Mouse (Mus musculus) liver, adult (tissue): ENCODE data around the gene Sh3bp4.

ENCODE experiments used
- GATA4 ChIP-seq: IDR thresholded peaks from 2 replicates; pipeline ENCODE4 v1.6.1; 2014; ENCODE audit warnings: mild to moderate bottlenecking, low read length; ENCODE audit not compliant: insufficient replicate concordance

Sh3bp4 gene

DNA sequence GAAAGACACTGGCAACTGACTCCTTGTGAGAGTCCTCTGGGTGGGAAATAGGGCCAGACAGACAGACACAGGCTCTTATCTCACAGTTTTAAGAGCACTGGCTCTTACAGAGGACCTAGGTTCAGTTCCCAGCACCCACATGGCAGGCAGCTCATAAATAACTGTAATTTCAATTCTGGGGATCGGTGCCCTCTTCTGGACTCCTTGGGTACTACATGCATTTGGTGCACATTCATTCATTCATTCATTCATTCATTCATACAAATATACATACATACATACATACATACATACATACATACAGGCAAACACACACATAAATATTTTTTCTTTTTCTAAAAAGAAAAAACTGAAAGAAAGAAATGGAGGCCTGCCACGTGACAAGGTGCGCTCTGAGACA is 56.9 kb downstream of the Sh3bp4 start:
- TF ChIP-seq GATA4 = no peak

DNA sequence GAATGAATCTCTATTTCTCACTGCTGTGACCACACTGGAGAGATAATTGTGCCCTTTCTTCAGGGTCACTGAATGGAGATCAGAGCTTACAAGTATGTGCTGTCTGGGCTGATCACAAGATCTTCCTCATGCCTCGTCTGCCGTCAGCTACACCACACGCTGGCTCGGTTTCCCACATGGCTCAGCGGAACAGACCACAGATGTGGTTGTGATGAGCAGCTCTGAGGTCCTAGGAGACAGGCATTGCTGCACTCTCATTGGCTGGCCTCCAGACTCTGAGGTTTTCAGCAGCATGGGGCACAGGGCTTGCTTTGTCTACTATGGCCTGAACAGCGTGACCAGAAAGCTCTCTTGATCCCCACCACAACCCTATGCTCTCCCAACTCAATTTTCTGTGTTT is 60.2 kb downstream of the Sh3bp4 start:
- TF ChIP-seq GATA4 = no peak

DNA sequence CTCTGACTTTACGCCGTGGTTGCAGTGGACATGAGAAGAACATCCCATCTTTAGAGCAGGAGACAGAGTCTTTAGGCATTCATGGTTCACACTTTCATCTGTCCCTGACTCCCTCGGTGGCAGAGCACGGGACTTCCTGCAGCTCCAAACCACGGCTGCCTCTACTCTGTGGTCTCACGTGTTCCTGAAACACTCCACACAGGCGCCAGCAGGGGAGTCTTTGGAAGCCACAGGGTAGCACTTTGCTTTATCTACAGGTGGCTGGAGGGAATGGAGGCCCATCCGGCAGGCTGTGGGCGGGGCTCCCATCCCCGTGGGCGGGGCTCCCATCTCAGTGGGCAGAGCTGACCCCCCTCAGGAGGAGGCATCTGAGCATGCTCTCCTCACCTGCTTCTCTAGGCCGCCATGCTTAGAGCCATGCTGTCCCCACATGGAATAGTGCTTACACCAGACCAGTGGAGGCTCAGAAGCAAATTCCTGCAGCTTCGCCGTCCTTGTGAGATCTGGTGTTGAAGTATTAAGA is 60.9 kb downstream of the Sh3bp4 start:
- no peak for TF ChIP-seq GATA4

DNA sequence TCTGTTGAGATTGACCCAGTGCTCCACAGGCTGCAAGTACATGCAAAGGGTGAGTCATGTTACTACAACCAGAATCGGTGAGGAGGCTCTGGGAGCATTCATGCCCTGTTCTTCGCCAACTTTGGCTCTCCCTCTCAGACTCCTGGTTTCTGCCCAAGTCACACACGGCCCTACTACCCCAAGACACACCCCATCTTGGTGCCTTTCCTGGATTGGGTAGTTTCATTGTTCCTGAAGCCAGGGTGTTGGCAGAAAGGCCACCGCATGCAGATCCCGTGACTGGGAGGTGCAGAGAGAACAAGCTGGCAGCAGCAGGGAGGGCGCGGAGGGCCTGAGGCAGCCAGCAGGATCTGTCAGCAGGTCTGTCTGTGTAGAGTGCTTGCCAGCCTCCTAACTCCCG is 61.5 kb downstream of the Sh3bp4 start:
- TF ChIP-seq GATA4 = no peak

DNA sequence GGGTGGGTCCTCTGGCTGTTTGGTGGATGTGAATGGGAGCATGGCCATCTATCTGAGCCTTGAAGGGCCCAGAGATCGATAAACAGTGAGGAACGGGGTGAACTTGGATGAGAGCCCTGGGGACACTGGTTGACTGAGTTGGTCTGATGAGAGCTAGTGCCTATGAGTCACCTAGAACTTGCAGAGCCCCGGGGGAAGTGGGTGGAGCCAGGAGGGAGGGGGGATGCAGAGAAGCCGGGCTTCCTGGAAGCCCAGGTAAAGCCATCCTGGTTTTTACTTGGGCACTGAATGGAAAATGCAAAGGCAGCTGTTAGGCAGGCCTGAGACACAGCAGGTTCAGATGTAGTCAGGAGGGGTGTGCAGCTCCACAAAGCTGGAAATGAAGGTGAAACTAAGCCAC is 63.1 kb downstream of the Sh3bp4 start:
- TF ChIP-seq GATA4 = no peak

DNA sequence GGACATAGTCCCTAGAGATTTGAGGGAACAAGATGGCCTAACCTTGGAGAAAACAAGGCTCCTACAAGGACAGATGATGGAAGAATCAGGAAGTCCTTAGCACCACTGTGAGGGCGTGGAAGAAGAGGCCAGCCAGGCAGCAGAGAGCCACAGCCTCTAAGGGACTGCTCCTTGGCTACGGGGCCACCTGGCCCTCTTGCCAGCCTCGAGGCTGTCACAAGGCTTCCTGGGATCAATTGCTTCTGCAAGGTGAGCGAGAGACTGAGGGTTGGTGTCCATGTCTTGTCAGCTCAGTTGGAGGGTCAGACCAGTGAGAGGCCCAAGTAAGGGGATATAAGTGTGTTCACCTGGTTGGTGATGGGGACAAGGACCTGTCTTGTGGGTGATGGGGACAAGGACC is 63.5 kb downstream of the Sh3bp4 start:
- no peak for TF ChIP-seq GATA4

DNA sequence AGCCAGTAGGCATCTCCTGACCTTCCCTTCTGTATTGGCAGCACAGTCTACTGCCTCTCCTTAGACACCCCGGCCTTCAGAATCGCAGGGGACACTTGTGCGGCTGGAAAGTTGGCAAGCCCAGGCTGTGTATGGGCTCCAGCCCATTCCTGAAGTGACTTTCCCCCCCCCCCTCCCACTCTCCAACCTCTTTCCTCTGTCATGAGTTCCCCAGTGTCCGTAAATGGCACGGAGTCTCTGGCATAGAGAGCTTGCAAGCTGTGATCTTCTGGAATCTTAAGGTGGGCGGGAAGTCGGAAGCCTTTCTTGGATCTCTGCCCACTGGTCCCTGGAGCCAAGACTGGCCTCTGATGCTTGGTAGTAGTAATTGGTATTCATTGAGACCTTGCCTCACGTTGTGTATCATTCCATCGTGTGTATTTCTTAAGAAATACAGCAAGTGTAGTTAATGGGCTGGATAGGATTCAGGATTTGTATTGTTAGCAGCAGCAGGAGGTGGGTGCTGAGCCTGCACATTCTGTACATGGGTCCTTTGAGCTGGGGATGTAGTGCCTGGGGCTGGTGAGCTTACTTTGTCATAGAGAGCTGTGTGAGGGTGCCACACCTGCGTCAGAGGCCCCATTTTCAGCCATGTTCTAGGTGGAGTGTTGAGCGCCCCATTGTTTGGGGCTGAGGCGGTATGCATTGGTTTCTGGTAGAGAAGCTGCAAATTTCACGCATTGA is 66.0 kb downstream of the Sh3bp4 start:
- TF ChIP-seq GATA4 = no peak

DNA sequence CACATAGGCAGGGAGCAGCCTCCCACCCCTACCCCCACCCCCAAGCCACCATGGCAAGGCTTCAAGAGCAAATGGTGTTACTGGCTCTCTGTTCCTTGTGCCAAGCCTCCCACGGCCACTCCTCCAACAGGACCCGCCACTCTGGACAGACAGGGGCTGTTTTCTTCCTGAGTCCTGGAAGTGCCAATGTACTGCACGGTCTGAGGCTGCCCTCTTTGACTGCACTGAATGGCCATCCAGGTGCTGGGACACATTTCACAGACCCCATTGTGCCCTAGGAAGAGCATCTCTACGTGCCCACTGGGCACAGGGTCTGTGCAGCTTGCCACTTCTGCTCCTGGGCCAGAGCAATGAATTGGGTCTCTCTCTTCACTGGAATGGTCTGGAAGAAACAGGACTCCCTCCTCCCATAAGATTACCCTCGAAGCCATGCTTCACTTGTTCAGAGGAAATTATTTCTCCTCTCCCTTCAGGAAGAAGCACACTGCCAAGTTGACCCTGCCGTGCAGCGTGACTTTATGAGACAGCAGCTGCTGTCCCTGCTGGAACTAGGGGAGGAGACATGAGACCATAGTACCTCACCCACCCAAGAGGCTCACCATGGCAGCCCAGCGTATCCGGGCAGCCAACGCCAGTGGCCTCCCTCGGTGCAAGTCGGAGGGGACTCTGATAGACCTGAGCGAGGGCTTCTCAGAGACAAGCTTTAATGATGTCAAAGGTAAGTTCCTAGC is 67.0 kb downstream of the Sh3bp4 start:
- no peak for TF ChIP-seq GATA4

DNA sequence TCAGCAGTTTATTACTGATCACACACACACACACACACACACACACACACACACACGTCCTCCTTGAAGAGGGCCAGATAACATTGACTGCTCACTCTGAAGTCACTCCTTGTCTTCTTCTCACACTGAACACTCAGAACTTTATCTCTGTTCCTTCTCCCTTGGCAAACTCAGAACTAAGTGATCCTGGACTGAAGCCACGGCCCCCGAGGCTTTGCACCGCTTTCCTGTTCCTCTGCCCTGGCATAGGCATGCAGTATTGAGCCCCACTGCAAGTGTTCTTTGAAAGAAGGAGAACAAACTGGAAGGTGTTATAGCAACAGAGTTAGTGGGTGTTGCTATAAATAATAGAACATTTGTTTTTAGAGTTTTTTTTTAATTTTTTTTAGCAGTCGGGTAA is 68.1 kb downstream of the Sh3bp4 start:
- TF ChIP-seq GATA4 = no peak

DNA sequence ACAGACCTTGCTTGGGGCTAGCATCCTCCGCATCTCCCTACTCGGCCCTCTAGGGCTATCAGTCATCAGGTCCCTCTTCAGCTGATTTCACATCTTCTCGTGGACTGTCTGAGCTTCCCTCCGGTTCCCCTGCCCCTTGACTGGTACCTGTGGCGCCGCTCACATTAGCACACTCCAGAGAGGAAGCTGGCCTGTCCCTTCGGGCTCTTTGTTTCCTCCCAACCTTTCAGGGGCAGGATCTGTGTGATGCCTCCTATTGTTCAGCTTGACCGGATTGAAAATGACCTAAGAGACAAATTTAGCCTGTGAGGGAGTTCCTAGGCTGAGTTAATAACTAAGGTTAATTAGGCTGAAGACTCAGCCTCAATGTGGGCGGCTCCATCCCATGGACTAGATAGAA is 69.9 kb downstream of the Sh3bp4 start:
- no peak for TF ChIP-seq GATA4

DNA sequence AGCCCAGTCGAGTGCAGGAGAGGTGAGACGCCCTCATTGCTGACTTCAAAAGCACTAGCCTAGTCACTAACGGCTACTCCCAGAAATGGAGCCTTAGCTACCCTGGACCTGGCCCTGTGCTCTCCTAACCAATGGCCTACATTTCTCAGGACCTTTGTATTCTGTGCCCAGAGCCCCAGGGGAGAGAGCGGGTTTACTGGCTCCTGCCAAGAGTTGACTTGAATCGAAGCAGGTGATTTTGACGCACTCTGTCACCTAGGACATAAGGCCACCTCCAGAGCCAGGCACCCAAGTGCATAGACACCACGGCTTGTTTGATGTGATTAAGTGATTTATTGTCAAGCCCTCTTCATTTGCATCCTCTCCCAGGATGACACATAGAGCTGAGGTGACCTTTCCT is 80.9 kb downstream of the Sh3bp4 start:
- TF ChIP-seq GATA4 = no peak

DNA sequence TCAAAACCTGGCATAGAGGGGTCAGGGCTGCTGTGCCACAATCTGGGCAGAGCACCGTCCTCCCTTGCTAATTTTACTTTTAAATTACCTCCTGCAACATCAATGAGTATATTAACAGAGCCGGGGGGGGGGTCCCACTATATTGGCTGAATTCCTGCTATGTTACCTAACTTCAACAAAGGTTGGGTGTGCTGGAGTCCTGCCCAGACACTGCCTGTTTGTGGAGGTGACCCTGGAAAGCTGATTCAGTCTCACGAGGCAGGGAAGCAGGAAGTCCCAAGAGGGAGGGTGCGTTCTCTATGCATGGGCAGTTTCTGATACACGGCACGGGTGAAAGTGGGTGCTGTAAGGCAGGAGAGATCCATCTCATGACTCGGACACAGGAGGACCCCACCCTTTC is 82.4 kb downstream of the Sh3bp4 start:
- no peak for TF ChIP-seq GATA4

DNA sequence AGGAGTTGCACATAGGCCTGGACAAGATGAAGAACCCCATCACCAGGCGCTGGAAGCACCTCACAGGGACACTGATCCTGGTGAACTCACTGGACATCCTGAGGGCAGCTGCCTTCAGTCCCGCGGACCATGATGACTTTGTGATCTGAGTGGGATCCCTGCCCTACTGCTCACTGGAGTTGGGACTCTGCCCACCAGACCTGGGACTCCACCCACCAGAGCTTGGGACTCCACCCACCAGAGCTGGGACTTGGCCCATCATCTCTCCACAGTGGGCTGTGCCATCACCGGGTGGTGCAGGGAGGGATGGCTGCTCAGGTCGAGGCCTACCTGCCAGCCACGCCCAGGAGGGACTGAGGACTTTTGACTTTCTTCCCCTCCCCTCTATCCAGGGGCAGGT is 83.0 kb downstream of the Sh3bp4 start:
- no peak for TF ChIP-seq GATA4

DNA sequence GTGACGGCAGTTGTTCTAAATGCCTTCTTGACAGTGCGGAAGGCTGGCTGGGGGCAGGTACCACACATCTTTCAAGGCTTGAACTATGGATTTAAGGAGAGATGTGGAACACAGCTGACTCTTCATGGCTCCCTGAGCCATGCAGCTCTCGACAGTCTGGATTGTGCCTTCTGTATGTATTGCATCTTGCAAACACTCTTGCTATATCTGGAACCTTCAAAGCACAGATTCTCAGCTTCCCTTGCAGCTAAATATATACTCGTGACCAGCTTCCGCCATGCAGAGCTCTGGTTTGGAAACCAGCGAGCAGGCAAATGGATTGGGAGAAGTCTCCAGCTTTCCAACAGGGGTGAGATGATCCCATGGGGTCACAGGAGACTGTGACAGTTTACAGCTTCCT is 93.3 kb downstream of the Sh3bp4 start:
- TF ChIP-seq GATA4 = no peak

DNA sequence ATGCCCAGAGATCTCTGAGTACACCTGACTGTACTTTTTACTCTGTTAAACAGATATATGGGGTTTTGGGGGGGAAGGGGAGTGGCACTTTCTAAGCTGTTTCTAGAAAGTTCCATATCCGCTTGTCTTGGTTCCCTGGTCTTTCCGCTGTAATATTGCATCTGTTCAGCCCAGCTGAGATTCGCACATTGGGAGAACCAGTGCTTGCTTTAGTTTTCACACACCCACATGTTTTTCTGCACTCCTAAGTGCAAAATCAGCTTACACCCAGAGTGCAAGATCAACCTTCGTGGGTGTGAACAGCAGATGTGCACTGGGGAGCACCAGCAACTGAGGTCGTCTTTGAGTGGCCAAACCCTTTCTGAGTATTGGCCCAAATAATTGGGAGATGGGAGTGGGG is 94.1 kb downstream of the Sh3bp4 start:
- no peak for TF ChIP-seq GATA4

DNA sequence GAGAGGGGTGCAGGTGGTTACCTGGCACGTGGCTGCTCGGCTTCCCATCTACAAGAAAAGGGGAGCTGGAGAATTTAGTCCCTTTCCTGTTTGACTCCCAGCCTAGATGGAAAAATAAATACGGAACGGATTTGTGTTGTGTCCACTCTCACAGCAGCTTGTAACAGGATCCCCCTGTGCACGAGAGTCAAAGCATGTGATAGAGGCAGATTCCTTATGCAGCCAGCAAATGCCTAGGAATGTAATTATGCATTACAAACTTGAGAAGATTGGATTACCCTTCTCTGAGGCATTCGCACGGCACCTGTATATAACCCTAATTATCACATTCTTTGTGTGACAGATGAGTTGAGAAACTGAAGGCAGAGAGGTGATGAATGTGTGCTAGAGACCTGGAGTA is 94.5 kb downstream of the Sh3bp4 start:
- no peak for TF ChIP-seq GATA4

DNA sequence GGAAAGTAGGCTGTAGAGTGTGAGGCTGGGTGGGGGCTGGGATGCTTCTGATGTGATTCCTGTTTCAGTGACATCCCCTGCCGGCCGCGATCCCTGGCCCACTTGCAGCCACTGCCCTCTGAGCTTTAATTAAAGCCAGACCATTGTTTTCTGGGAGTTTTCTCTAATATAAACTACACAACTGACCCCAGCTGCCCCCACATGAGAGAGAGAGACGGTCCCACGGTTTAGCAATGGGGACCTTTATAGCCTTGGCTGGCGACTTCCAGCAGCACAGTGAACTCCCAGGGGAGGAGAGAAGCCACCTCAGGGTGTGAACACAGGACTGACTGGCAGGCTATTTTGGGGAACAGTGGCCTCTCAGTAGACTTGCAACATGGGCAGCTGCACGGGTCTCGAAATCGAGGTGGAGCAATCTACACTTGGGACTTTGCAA is 96.6 kb downstream of the Sh3bp4 start:
- TF ChIP-seq GATA4 = no peak

DNA sequence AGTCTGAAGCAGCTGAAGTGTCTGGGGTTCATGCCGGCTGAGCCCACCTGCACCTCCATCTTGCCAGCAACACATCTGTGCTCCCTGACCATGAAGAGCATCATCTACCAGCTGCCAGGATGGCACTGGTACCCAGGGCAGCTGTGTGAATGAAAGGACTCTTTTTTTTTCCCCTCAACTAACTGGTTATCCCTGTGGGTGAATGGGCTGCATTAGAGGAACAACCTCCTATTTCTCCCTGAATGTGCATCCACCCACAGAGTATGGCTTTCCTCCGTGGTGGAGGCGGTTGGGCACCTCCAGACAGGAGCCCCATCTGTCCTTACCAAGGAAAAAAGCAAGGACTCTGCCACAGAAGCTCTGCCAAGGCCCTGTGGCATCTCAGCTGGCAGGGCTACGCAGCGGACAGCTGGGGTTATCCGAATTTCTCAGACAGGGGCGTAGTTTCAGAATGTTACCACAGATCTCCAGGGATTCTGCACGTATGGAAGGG is 101.1 kb downstream of the Sh3bp4 start:
- no peak for TF ChIP-seq GATA4
